Mouse (Mus musculus) CH12.LX (cell line): ENCODE measurements around the gene Slc9a4. TPM values are rescaled to one million over a fixed set of nuclear protein-coding genes. Genes with fewer than 3 reads are reported as not detected.
"Not testable (repeated sequence)": the region's sequence is repeated elsewhere in the genome, so short reads cannot be mapped to it uniquely, and the experiment has no call there.

Experiments used
- DNase-seq: peaks from one replicate; pipeline ENCODE4 v3.0.0-alpha.2; 2013; ENCODE audit errors: extremely low read depth
- H3K27ac ChIP-seq: 2 replicates; pipeline ENCODE4 v1.5.1; 2012; ENCODE audit warnings: low read depth, mild to moderate bottlenecking, control low read depth, moderate library complexity; ENCODE audit not compliant: insufficient read depth
- H3K27me3 ChIP-seq: replicated peaks from 2 replicates; pipeline ENCODE3; 2012; ENCODE audit warnings: inconsistent platforms
- H3K36me3 ChIP-seq, 2 experiments: replicated peaks in 1 of 2; 2 replicates each; pipeline versions ENCODE3 to v1.6.1; 2012; ENCODE audit warnings: inconsistent platforms in 1 of 2, low read length in 1 of 2, mild to moderate bottlenecking in 1 of 2, mixed read lengths in 1 of 2, moderate library complexity in 1 of 2; ENCODE audit not compliant: control insufficient read depth in 1 of 2, insufficient read depth in 1 of 2
- H3K4me1 ChIP-seq, 2 experiments: 2 replicates each; pipeline ENCODE4 v1.6.1; 2012; ENCODE audit warnings: inconsistent platforms in 1 of 2, moderate library complexity in 1 of 2; ENCODE audit not compliant: insufficient read depth in 2 of 2, control insufficient read depth in 1 of 2
- H3K4me2 ChIP-seq: 2 replicates; pipeline ENCODE4 v1.6.1; 2012; ENCODE audit warnings: low read depth, mild to moderate bottlenecking, control low read depth; ENCODE audit not compliant: poor library complexity, insufficient read depth, severe bottlenecking
- H3K4me3 ChIP-seq, 3 experiments: fragments of 150-350 bp in 1 of 3; sonication (generic) in 1 of 3; replicated peaks in 1 of 3; 2 replicates each; pipeline versions ENCODE3 to v1.5.1; 2011 to 2012; ENCODE audit warnings: low read depth in 2 of 3, low read length in 2 of 3, mild to moderate bottlenecking in 2 of 3, moderate library complexity in 2 of 3, control low read depth in 1 of 3, improper control_type of control experiment in 1 of 3, inconsistent platforms in 1 of 3, mixed read lengths in 1 of 3; ENCODE audit not compliant: poor library complexity in 1 of 3
- H3K79me2 ChIP-seq: replicated peaks from 2 replicates; pipeline ENCODE4 v1.6.1; 2012; ENCODE audit warnings: mild to moderate bottlenecking, moderate library complexity; ENCODE audit not compliant: control insufficient read depth, poor library complexity, insufficient read depth, severe bottlenecking; ENCODE audit errors: extremely low read depth
- H3K9ac ChIP-seq: 2 replicates; pipeline ENCODE4 v1.6.1; 2012; ENCODE audit warnings: low read depth, mild to moderate bottlenecking, control low read depth, moderate library complexity; ENCODE audit not compliant: insufficient read depth
- H3K9me3 ChIP-seq: replicated peaks from 2 replicates; pipeline ENCODE3; 2012; ENCODE audit warnings: low read length, inconsistent platforms, mixed read lengths
- BHLHE40 ChIP-seq: IDR thresholded peaks from 2 replicates; pipeline ENCODE4 v1.6.1; 2011; ENCODE audit warnings: mild to moderate bottlenecking, low read depth, low read length, improper control_type of control experiment
- CHD1 ChIP-seq: IDR thresholded peaks from 2 replicates; pipeline ENCODE4 v1.6.1; 2012; ENCODE audit warnings: low read depth, low read length, improper control_type of control experiment, inconsistent platforms
- EP300 ChIP-seq: IDR thresholded peaks from 2 replicates; pipeline ENCODE4 v1.6.1; 2011; ENCODE audit warnings: low read length, improper control_type of control experiment
- ETS1 ChIP-seq: conservative IDR thresholded peaks from 2 replicates; pipeline ENCODE4 v1.6.1; 2012; ENCODE audit warnings: low read depth, mild to moderate bottlenecking, inconsistent platforms, low read length, improper control_type of control experiment, moderate library complexity
- HCFC1 ChIP-seq: IDR thresholded peaks from 2 replicates; pipeline ENCODE4 v1.6.1; 2012; ENCODE audit warnings: low read depth, mild to moderate bottlenecking, inconsistent platforms, low read length, improper control_type of control experiment
- IRF4 ChIP-seq: IDR thresholded peaks from 2 replicates; pipeline ENCODE4 v1.6.1; 2014; ENCODE audit warnings: low read depth, mild to moderate bottlenecking, inconsistent platforms, low read length, improper control_type of control experiment
- KAT2A ChIP-seq: IDR thresholded peaks from 2 replicates; pipeline ENCODE4 v1.6.1; 2012; ENCODE audit warnings: low read length, improper control_type of control experiment, inconsistent platforms; ENCODE audit not compliant: insufficient replicate concordance
- MAX ChIP-seq: IDR thresholded peaks from 2 replicates; pipeline ENCODE4 v1.6.1; 2011; ENCODE audit warnings: low read length, improper control_type of control experiment
- MEF2A ChIP-seq: IDR thresholded peaks from 2 replicates; pipeline ENCODE4 v1.6.1; 2014; ENCODE audit warnings: low read depth, mild to moderate bottlenecking, inconsistent platforms, low read length, improper control_type of control experiment, borderline replicate concordance
- MXI1 ChIP-seq: IDR thresholded peaks from 2 replicates; pipeline ENCODE4 v1.6.1; 2011; ENCODE audit warnings: mild to moderate bottlenecking, low read depth, low read length, improper control_type of control experiment
- NELFE ChIP-seq: IDR thresholded peaks from 2 replicates; pipeline ENCODE4 v1.6.1; 2011; ENCODE audit warnings: low read depth, low read length, improper control_type of control experiment
- POLR2A ChIP-seq: IDR thresholded peaks from 2 replicates; pipeline ENCODE4 v1.6.1; 2011; ENCODE audit warnings: low read depth, mild to moderate bottlenecking, improper control_type of control experiment, low read length
- RCOR1 ChIP-seq: conservative IDR thresholded peaks from 2 replicates; pipeline ENCODE4 v1.6.1; 2012; ENCODE audit warnings: low read depth, mild to moderate bottlenecking, inconsistent platforms, low read length, improper control_type of control experiment
- SIN3A ChIP-seq: IDR thresholded peaks from 2 replicates; pipeline ENCODE4 v1.6.1; 2012; ENCODE audit warnings: low read length, improper control_type of control experiment, inconsistent platforms
- SMC3 ChIP-seq: IDR thresholded peaks from 2 replicates; pipeline ENCODE4 v1.6.1; 2011; ENCODE audit warnings: low read depth, low read length, improper control_type of control experiment
- UBTF ChIP-seq: IDR thresholded peaks from 2 replicates; pipeline ENCODE4 v1.6.1; 2012; ENCODE audit warnings: low read depth, mild to moderate bottlenecking, inconsistent platforms, low read length, improper control_type of control experiment, moderate library complexity
- USF2 ChIP-seq: conservative IDR thresholded peaks from 2 replicates; pipeline ENCODE4 v1.6.1; 2011; ENCODE audit warnings: low read depth, low read length, improper control_type of control experiment
- ZKSCAN1 ChIP-seq: IDR thresholded peaks from 2 replicates; pipeline ENCODE4 v1.6.1; 2012; ENCODE audit warnings: low read depth, inconsistent platforms, low read length, improper control_type of control experiment, borderline replicate concordance
- dilution Hi-C: fragments of 300-500 bp; cut with MboI; formaldehyde crosslinking; loops from 2 replicates; pipeline ENCODE4 v1.14.3; 2020; ENCODE audit warnings: low sequenced_read_pairs; ENCODE audit not compliant: extremely low pct_unique_long_range_greater_than_20kb, extremely low pct_ligation_motif_present
- in situ Hi-C: fragments of 300-500 bp; cut with MboI; formaldehyde crosslinking; loops from 3 replicates; pipeline ENCODE4 v1.14.3; 2019; ENCODE audit warnings: low sequenced_read_pairs, low pct_ligation_motif_present, low pct_unique_long_range_greater_than_20kb, mixed read lengths
- polyA plus RNA-seq: library from polyadenylated mRNA; unstranded; fragments of >175 nt; gene quantifications from 2 replicates; pipeline ENCODE4 v1.2.1, GENCODE M21; 2012; ENCODE audit warnings: low read depth; ENCODE audit not compliant: insufficient read length
- total RNA-seq, 2 experiments: library from RNA; depleted of rRNA; stranded (reverse); fragments of 300-350 nt in 1 of 2; fragments of >200 nt in 1 of 2; gene quantifications; 2 replicates each; pipeline ENCODE4 v1.2.3; 2012 to 2014

Slc9a4 gene
- total and polyA plus RNA-seq, 3 experiments, result 0.07 to 0.31 TPM; not detected in 1

GRCm38 (mm10) chr1:40597822-40598221, 17.9 kb downstream of the Slc9a4 start:
- in situ Hi-C loops (no loop called here), dilution Hi-C loops (no loop called here)
- Histone ChIP-seq H3K9me3 (no peaks in the 10 kb centered on the region), H3K4me3 (no peak overlapping the region), H3K27ac (no peak overlapping the region), H3K9ac (no peak overlapping the region), H3K4me1 (peaks cover 0 to 49% of the 10 kb centered on the region in 2 experiments; a peak in 2 of 4 replicates), H3K36me3 (no peaks in the 10 kb centered on the region), H3K4me2 (no peak overlapping the region), H3K79me2 (no peaks in the 10 kb centered on the region), H3K27me3 (no peaks in the 10 kb centered on the region)
- DNase-seq, result peak; percentile 85
- TF ChIP-seq IRF4 (peak; percentile 64), MEF2A (0 out of 2 replicates have a peak, but pooled peaks have one; percentile 14), RCOR1 (no peak), UBTF (no peak), KAT2A (no peak), EP300 (peak; percentile 64; the same call in 1 of the 2 replicates)

- H3K36me3 ChIP-seq, H3K4me3 ChIP-seq, H3K9ac ChIP-seq, in situ Hi-C loops, H3K27ac ChIP-seq, H3K27me3 ChIP-seq, dilution Hi-C loops, DNase-seq, H3K79me2 ChIP-seq, H3K4me2 ChIP-seq, H3K9me3 ChIP-seq: not testable (repeated sequence)
- peaks cover 0 to 51% of the 10 kb centered on the region in 2 experiments; a peak in 2 of 4 replicates for H3K4me1 ChIP-seq
Measured at GRCm38 (mm10) chr1:40599661-40600060, 19.8 kb downstream of the Slc9a4 start.

- dilution Hi-C loops (no loop called here), in situ Hi-C loops (no loop called here)
- Histone ChIP-seq H3K9me3 (no peaks in the 10 kb centered on the region), H3K79me2 (no peaks in the 10 kb centered on the region), H3K27me3 (no peaks in the 10 kb centered on the region), H3K9ac (no peak overlapping the region), H3K4me1 (peaks cover 0 to 51% of the 10 kb centered on the region in 2 experiments; a peak in 2 of 4 replicates), H3K27ac (no peak overlapping the region), H3K4me3 (no peak overlapping the region), H3K36me3 (no peaks in the 10 kb centered on the region), H3K4me2 (no peak overlapping the region)
- TF ChIP-seq POLR2A (no peak), MXI1 (no peak), HCFC1 (no peak), ZKSCAN1 (no peak), MEF2A (no peak), MAX (no peak), ETS1 (no peak), SMC3 (no peak), CHD1 (no peak), SIN3A (no peak), BHLHE40 (no peak), EP300 (no peak), USF2 (no peak), NELFE (no peak)
- peak; percentile 37 for DNase-seq
Measured at GRCm38 (mm10) chr1:40600394-40601327, 20.8 kb downstream of the Slc9a4 start.
